Mouse (Mus musculus): ENCODE results near the gene Abca5.

The Abca5 gene

GRCm38 (mm10) chr11:110303411-110303810, 34.1 kb downstream of the Abca5 start:
- DNase-seq (ENCODE audit: extremely low spot score) = no peak

- DNase-seq (ENCODE audit: extremely low spot score) = no peak
Observed at GRCm38 (mm10) chr11:110297917-110298533, 39.5 kb downstream of the Abca5 start.

DNA sequence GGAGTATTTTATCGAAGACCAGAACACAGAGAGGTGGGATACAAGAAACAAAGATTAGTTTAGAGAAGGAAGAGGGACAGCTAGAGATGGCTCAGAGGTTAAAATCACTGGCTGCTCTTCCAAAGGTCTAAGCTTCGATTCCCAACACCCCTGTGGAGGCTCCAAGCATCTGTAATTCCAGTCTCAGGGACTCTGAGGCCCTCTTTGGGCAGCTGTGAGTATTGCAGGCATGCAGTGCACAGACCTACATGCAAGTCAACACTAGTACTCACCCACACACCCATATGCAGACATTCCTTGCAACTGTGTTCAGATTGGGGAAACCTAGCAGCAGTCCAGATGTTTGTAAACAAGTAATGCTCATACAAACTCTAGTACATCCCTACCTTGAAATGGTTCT, 46.9 kb downstream of the Abca5 start:
- no peak for DNase-seq (ENCODE audit: extremely low spot score)

GRCm38 (mm10) chr11:110288423-110288822, 49.1 kb downstream of the Abca5 start:
- no peak for DNase-seq (ENCODE audit: extremely low spot score)

DNA sequence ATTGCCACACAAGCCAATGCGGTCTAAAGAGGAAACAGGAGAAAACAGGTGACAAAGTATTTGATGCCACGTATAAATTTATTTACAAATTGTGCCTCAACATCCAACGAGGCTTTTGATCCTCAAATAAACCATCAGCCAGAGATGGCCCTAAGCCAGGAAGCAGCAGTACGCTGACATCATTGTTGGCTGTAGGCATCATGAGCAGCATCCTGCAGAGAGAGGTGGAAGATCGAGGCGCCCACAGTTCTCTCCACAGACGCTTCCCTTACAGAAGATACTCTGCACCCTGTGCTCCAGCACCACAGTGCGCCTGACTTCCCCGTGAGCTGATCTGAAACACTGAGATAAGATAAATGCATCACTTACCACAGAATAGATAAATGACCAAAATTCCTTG, 49.8 kb downstream of the Abca5 start:
- no peak for DNase-seq (ENCODE audit: extremely low spot score)

GRCm38 (mm10) chr11:110286331-110286730, 51.2 kb downstream of the Abca5 start:
- DNase-seq (ENCODE audit: extremely low spot score) = no peak

GRCm38 (mm10) chr11:110284849-110285248, 52.7 kb downstream of the Abca5 start:
- DNase-seq (ENCODE audit: extremely low spot score) = no peak

DNA sequence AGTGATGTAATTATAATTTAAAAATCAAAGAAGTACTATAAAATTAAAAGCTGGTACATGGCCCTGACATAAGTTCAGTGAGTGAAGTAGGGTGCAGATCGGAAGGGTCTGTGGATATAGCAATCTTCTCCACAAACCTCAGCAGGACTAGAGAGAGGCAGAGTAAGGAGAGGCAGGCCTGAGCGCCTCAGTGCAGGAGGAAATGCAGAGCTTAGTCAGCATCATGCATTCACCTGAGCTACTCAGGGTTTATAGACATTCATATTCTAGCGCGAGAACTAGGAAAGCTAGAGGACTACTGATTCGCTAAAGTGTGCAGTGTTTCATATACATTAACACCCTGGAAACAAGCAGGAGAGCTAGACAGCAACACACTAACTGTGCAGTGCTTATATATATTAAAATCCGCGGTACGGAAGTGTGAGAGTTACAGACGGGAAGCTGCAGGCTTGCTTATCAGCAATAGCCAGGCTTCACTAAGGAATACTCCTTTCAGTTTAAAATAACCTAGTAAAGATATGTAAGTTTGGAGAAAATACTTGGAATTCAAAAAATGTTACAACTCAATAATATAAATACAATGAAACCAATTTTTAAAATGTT, 53.2 kb downstream of the Abca5 start:
- DNase-seq (ENCODE audit: extremely low spot score) = no peak

DNA sequence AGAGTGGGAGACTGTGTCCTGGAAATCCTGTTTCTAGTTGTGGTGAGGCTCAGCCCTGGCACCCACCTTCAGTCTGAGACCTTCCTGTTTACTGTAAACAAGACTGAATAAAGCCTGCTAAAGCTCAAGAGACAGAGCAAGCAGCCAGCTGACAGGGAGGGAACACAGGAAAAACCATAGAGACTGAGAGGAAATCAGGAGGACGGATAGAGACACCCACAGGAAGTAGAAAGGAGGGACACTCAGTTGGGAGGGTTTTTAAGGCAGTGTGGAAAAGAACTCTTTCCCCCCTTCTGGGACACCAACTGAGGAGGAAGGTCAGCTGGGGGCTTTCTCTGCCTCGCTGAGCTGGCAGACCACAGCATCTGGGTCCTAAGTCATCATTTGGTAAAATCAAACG, 62.7 kb downstream of the Abca5 start:
- peak; percentile 4 for DNase-seq (ENCODE audit: extremely low spot score)

- peak; percentile 66 for DNase-seq (ENCODE audit: extremely low spot score)
Observed at GRCm38 (mm10) chr11:110271745-110272144, 65.8 kb downstream of the Abca5 start.

- peak; percentile 86 for DNase-seq (ENCODE audit: extremely low spot score)
Observed at GRCm38 (mm10) chr11:110268244-110268844, 69.2 kb downstream of the Abca5 start.

DNA sequence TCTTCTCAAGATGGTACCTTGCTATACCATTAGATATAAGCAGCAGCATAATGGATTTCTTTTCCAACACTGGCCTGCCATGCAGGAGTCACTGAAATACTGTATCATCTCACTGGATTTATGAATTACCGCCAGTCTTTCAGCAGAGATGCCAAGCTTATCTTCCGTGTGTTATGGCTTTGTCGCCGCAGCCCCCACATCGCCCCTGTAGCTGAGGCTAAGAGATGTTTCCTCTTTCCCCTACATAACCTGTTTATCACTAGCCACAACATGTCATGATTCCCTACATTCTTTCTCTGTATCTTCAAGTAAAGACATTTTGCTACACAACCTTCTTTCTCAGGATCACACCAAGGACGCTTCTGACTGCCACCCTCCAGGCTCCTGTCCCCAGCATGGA, 70.3 kb downstream of the Abca5 start:
- DNase-seq (ENCODE audit: extremely low spot score) = no peak

GRCm38 (mm10) chr11:110266757-110267156, 70.8 kb downstream of the Abca5 start:
- no peak for DNase-seq (ENCODE audit: extremely low spot score)

GRCm38 (mm10) chr11:110261867-110262266, 75.6 kb downstream of the Abca5 start:
- DNase-seq (ENCODE audit: extremely low spot score) = no peak

DNA sequence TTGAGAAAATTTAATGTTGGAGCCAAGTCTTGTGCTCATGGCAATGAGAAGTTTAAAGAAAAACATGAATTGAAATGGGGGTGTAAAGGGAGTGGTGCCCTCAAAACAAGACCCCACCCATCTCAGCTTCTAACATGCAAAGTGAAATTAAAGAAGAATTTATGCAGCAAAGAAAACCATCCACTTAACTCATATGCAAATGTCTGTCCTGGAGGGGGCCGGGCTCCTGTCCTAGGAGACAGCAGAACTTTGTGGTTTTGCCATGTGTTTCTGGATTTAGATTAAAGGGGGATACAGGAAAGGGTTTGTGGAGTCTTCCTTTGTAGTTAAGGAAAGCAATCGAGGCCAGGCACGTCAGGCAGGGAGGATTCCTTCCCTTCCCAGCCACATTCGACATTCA, 79.6 kb downstream of the Abca5 start:
- DNase-seq (ENCODE audit: extremely low spot score) = no peak

DNA sequence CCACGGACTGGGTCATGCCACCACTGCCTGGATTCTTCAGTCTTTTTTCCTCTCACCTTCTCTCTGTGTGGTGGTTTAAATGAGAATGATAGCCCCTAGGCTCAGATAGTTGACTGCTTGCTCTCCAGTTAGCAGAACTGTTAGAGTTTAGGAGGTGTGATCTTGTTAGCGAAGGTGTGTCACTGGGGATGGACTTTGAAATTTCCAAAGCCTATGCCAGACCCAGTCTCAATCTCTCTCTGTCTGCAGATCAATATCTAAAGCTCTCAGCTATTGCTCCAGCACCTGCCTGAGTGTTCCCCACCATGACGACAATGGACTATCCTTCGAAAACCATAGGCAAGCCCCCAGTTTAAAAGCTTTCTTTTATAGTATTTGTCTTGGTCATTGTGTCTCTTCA, 80.5 kb downstream of the Abca5 start:
- no peak for DNase-seq (ENCODE audit: extremely low spot score)

DNA sequence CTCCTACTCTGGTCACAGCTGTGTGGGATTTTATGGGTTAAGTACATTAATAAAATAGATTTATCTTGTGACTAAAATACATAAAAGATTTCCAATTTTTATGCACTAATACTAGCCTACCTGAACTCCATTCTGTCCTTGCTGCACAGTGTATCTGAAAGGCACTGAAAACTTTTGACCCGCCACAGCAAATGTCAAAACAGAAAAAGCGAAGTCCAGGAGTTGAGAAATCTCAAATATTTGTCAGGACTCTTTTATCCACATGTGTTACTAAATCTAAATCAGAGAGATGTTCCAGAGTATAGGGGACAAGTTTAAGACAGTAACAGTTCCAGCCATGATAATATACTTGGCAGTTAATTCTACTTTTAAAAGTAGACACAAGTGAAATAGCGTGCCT, 85.3 kb downstream of the Abca5 start:
- no peak for DNase-seq (ENCODE audit: extremely low spot score)

GRCm38 (mm10) chr11:110251534-110251933, 86.0 kb downstream of the Abca5 start, which contains the start of gene Abca6:
Gene Abca6 (minus strand): TSS chr11:110251776.
- peak; percentile 43 for DNase-seq (ENCODE audit: extremely low spot score)

- DNase-seq (ENCODE audit: extremely low spot score) = no peak
Observed at GRCm38 (mm10) chr11:110244730-110245129, 92.8 kb downstream of the Abca5 start.

DNA sequence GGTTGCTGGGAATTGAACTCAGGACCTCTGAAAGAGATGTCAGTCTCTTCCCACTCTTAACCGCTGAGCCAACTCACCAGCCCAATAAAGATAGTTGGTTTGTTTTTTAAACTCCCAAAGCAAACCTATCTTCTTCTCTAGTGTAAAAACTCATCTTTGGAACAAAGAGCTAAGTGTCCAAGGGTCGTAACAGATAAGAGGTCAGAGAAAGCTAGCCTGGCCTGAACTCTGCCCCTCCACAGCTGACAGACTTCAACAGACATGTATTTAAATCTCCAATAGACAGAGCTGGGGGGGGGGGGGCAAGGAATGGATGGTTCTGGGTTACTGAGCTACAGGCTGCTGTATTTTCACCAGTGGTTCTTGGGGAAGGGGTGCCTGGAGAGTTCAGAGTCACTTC, 100.0 kb downstream of the Abca5 start:
- no peak for DNase-seq (ENCODE audit: extremely low spot score)

DNA sequence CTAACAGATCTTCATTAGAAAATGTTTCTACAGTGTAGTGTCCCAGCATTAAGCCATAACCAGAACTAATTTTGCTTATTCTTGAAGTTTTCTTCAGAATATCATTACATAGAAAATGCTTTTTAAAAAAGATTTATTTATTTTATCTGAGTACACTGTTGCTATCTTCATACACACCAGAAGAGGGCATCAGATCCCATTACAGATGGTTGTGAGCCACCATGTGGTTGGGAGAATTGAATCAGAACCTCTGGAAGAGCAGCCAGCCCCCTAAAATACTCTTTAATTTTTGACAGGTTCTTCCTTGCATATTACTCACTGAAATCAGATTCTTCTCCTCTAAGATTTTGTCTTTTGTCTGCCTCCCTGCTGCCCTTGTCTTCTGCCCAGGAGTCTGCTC, 104.5 kb downstream of the Abca5 start:
- no peak for DNase-seq (ENCODE audit: extremely low spot score)

Measured in embryo, embryonic 9.5 days (tissue).